Mouse (Mus musculus) naive thymus-derived CD4-positive, alpha-beta T cell, adult 2 months (primary cell): Measurements from ENCODE around the gene C130050O18Rik.

Source experiments
- DNase-seq: peaks from one replicate; pipeline ENCODE4 v3.0.0-alpha.2; 2011; ENCODE audit warnings: low read depth

C130050O18Rik gene

GRCm38 (mm10) chr5:139397959-139398753, 6.9 kb upstream of the C130050O18Rik start:
- peak; percentile 95 for DNase-seq

- no peak for DNase-seq
Observed at GRCm38 (mm10) chr5:139398786-139399185, 6.3 kb upstream of the C130050O18Rik start.

GRCm38 (mm10) chr5:139399991-139400390, 5.1 kb upstream of the C130050O18Rik start:
- DNase-seq = no peak

GRCm38 (mm10) chr5:139402106-139402505, 3.0 kb upstream of the C130050O18Rik start:
- DNase-seq = no peak

- DNase-seq = no peak
Observed at GRCm38 (mm10) chr5:139403692-139404260, 1.3 kb upstream of the C130050O18Rik start.

GRCm38 (mm10) chr5:139405478-139405877, 398 bp downstream of the C130050O18Rik start:
- no peak for DNase-seq

- no peak for DNase-seq
Observed at GRCm38 (mm10) chr5:139405953-139406352, 873 bp downstream of the C130050O18Rik start.

GRCm38 (mm10) chr5:139407121-139407885, 2.2 kb downstream of the C130050O18Rik start:
- no peak for DNase-seq

GRCm38 (mm10) chr5:139408511-139408910, 3.4 kb downstream of the C130050O18Rik start:
- DNase-seq = no peak

- no peak for DNase-seq
Observed at GRCm38 (mm10) chr5:139409412-139409811, 4.3 kb downstream of the C130050O18Rik start.

GRCm38 (mm10) chr5:139410056-139410455, 5.0 kb downstream of the C130050O18Rik start:
- no peak for DNase-seq

- DNase-seq = no peak
Observed at GRCm38 (mm10) chr5:139411117-139411516, 6.0 kb downstream of the C130050O18Rik start.

GRCm38 (mm10) chr5:139411665-139412314, 6.7 kb downstream of the C130050O18Rik start:
- no peak for DNase-seq

GRCm38 (mm10) chr5:139413545-139413944, 8.5 kb downstream of the C130050O18Rik start:
- no peak for DNase-seq

- no peak for DNase-seq
Observed at GRCm38 (mm10) chr5:139415001-139415400, 9.9 kb downstream of the C130050O18Rik start.

- no peak for DNase-seq
Observed at GRCm38 (mm10) chr5:139416942-139417341, 11.9 kb downstream of the C130050O18Rik start.

- no peak for DNase-seq
Observed at GRCm38 (mm10) chr5:139417480-139417879, 12.4 kb downstream of the C130050O18Rik start.

GRCm38 (mm10) chr5:139418110-139418509, 13.0 kb downstream of the C130050O18Rik start:
- DNase-seq = no peak

- DNase-seq = no peak
Observed at GRCm38 (mm10) chr5:139418633-139419032, 13.6 kb downstream of the C130050O18Rik start.

GRCm38 (mm10) chr5:139423026-139423865, 18.2 kb downstream of the C130050O18Rik start, which contains the start of gene Gper1:
Gper1 (plus strand) TSS chr5:139423151.
- no peak for DNase-seq

GRCm38 (mm10) chr5:139425198-139425597, 20.1 kb downstream of the C130050O18Rik start:
- no peak for DNase-seq
